Mouse (Mus musculus) liver, postnatal 0 days (tissue): Measurements from ENCODE around the gene Dctn2.

Experiments
- CTCF ChIP-seq: sonication (generic); IDR thresholded peaks from 2 replicates; pipeline ENCODE4 v1.5.1; 2016; ENCODE audit warnings: antibody characterized with exemption, low read depth
- EP300 ChIP-seq: IDR thresholded peaks from 2 replicates; pipeline ENCODE4 v1.6.1; 2016; ENCODE audit warnings: antibody characterized with exemption, low read depth, mild to moderate bottlenecking

DNA sequence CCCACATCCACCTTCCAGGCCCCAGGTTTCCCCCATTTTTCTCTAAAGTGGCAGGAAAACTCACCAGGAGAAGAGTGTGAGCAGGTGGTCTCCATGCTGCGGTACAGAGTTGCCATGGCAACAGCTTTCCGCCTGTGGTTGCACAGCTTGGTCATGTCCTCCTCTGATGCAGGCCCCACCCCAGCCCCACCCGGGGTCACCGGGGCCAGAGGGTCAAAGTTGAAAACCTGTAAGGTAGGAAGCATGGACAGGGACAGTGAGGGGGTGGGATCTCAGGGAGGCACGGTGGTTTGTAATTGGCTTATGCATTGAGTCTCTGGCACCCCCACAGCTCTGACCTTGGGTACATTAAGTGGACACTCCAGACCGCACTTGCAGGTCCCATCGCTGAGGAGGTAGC lies 20.6 kb downstream of the Dctn2 start:
- TF ChIP-seq CTCF (no peak), EP300 (no peak)
